Mouse (Mus musculus) midbrain, embryonic 14.5 days (tissue): ENCODE results near the gene Gm10260. TPM values are rescaled to one million over a fixed set of nuclear protein-coding genes. Genes with fewer than 3 reads are reported as not detected.

Experiments
- ATAC-seq: fragments of 200-750 bp; cut with Nextera tagmentation; 2 replicates; pipeline ENCODE4 v1.8.0; 2017; ENCODE audit warnings: moderate number of reproducible peaks, moderate library complexity; ENCODE audit not compliant: low FRiP score, low TSS enrichment
- DNase-seq: peaks from one replicate; pipeline ENCODE4 v3.0.0-alpha.2; 2015
- H3K27ac ChIP-seq: fragments of 300-500 bp; sonication (generic); replicated peaks from 2 replicates; pipeline ENCODE4 v1.5.1; 2014; ENCODE audit warnings: mild to moderate bottlenecking, low read depth, low read length, moderate library complexity
- H3K27me3 ChIP-seq: fragments of 300-500 bp; sonication (generic); 2 replicates; pipeline ENCODE4 v1.6.1; 2014; ENCODE audit warnings: low read length, control low read depth, mixed read lengths; ENCODE audit not compliant: control insufficient read depth, insufficient read depth
- H3K36me3 ChIP-seq: fragments of 300-500 bp; sonication (generic); 2 replicates; pipeline ENCODE4 v1.6.1; 2014; ENCODE audit warnings: low read length, control low read depth; ENCODE audit not compliant: control insufficient read depth, insufficient read depth
- H3K4me1 ChIP-seq: fragments of 300-500 bp; sonication (generic); 2 replicates; pipeline ENCODE4 v1.6.1; 2014; ENCODE audit warnings: mild to moderate bottlenecking, antibody characterized with exemption, low read length, control low read depth; ENCODE audit not compliant: control insufficient read depth, insufficient read depth
- H3K4me2 ChIP-seq: fragments of 300-500 bp; sonication (generic); 2 replicates; pipeline ENCODE4 v1.6.1; 2014; ENCODE audit warnings: mild to moderate bottlenecking, low read length, moderate library complexity
- H3K4me3 ChIP-seq: fragments of 300-500 bp; sonication (generic); replicated peaks from 2 replicates; pipeline ENCODE4 v1.5.1; 2014; ENCODE audit warnings: low read depth, low read length
- H3K9ac ChIP-seq: fragments of 300-500 bp; sonication (generic); replicated peaks from 2 replicates; pipeline ENCODE4 v1.6.1; 2014; ENCODE audit warnings: mild to moderate bottlenecking, low read length, moderate library complexity
- H3K9me3 ChIP-seq: fragments of 300-500 bp; sonication (generic); 2 replicates; pipeline ENCODE4 v1.6.1; 2016; ENCODE audit warnings: low read length, control low read depth, mixed read lengths; ENCODE audit not compliant: control insufficient read depth
- WGBS: fragments of 180-500 bp; shearing (Covaris S2); extraction: QIAGEN DNeasy Blood & Tissue Kit; methylation state at CpG from one replicate; pipeline ENCODE4 v1.1.7; 2014; 5-methylcytosine and 5-hydroxymethylcytosine counted together
- polyA plus RNA-seq: library from polyadenylated mRNA; unstranded; fragments of >200 nt; fragmentation: Nextera tagmentation; extraction: Ambion mirVana; gene quantifications from 2 replicates; pipeline ENCODE4 v1.2.1, GENCODE M21; 2014

The Gm10260 gene
- polyA plus RNA-seq, 1 experiment from 2014 or later, result not detected

GRCm38 (mm10) chr13:97776702-97777101 lies 16.3 kb upstream of the Gm10260 start:
- no peak overlapping the region for H3K27ac ChIP-seq
- no peaks in the 10 kb centered on the region for H3K36me3 ChIP-seq
- H3K4me1 ChIP-seq, result peaks cover 3% of the 10 kb centered on the region; the same call in 1 of the 2 replicates
- no peak overlapping the region for H3K4me2 ChIP-seq
- ATAC-seq (no peak), DNase-seq (peak; percentile 44)
- no peaks in the 10 kb centered on the region for H3K27me3 ChIP-seq
- H3K9me3 ChIP-seq, result no peaks in the 10 kb centered on the region
- no peak overlapping the region for H3K4me3 ChIP-seq
- no peak overlapping the region for H3K9ac ChIP-seq
- WGBS, result 72% methylated on average over 3 of the region's 3 CpGs

GRCm38 (mm10) chr13:97775907-97776306 lies 15.5 kb upstream of the Gm10260 start:
- Histone ChIP-seq H3K36me3 (no peaks in the 10 kb centered on the region), H3K4me2 (no peak overlapping the region), H3K9me3 (no peaks in the 10 kb centered on the region), H3K9ac (no peak overlapping the region), H3K27me3 (no peaks in the 10 kb centered on the region), H3K4me3 (no peak overlapping the region), H3K27ac (no peak overlapping the region), H3K4me1 (peaks cover 3% of the 10 kb centered on the region; the same call in 1 of the 2 replicates)
- ATAC-seq, result no peak
- 93% methylated on average over 8 of the region's 8 CpGs for WGBS
- no peak for DNase-seq

GRCm38 (mm10) chr13:97774740-97775425 lies 14.5 kb upstream of the Gm10260 start:
- Histone ChIP-seq H3K4me3 (no peak overlapping the region), H3K27me3 (no peaks in the 10 kb centered on the region), H3K4me1 (peaks cover 3% of the 10 kb centered on the region; the same call in 1 of the 2 replicates), H3K36me3 (no peaks in the 10 kb centered on the region), H3K27ac (peak overlapping the region; percentile 70), H3K9me3 (no peaks in the 10 kb centered on the region), H3K9ac (no peak overlapping the region), H3K4me2 (0 out of 2 replicates have a peak overlapping the region, but pooled peaks have one; percentile 1)
- ATAC-seq (peak; percentile 81; the same call in 1 of the 2 replicates), DNase-seq (peak; percentile 85)
- WGBS, result 21% methylated on average over 10 of the region's 10 CpGs

GRCm38 (mm10) chr13:97769205-97769604 lies 8.8 kb upstream of the Gm10260 start:
- 77% methylated on average over 3 of the region's 3 CpGs for WGBS
- ATAC-seq (no peak), DNase-seq (no peak)
- Histone ChIP-seq H3K4me1 (0 out of 2 replicates have a peak, but pooled peaks cover 12% of the 10 kb centered on the region), H3K4me3 (no peak overlapping the region), H3K36me3 (no peaks in the 10 kb centered on the region), H3K9ac (no peak overlapping the region), H3K27ac (no peak overlapping the region), H3K9me3 (no peaks in the 10 kb centered on the region), H3K4me2 (no peak overlapping the region), H3K27me3 (no peaks in the 10 kb centered on the region)

- ATAC-seq (no peak), DNase-seq (peak; percentile 13)
- no peaks in the 10 kb centered on the region for H3K27me3 ChIP-seq
- 0 out of 2 replicates have a peak overlapping the region, but pooled peaks have one; percentile 9 for H3K27ac ChIP-seq
- no peak overlapping the region for H3K9ac ChIP-seq
- H3K4me1 ChIP-seq, result peaks cover 14% of the 10 kb centered on the region; the same call in 1 of the 2 replicates
- 42% methylated on average over 3 of the region's 3 CpGs for whole genome bisulfite sequencing
- no peak overlapping the region for H3K4me3 ChIP-seq
- H3K36me3 ChIP-seq, result no peaks in the 10 kb centered on the region
- no peaks in the 10 kb centered on the region for H3K9me3 ChIP-seq
- no peak overlapping the region for H3K4me2 ChIP-seq
Observed at GRCm38 (mm10) chr13:97768803-97769202, 8.4 kb upstream of the Gm10260 start.

GRCm38 (mm10) chr13:97768046-97768682 lies 7.7 kb upstream of the Gm10260 start:
- DNase-seq (peak; percentile 44), ATAC-seq (no peak)
- H3K9me3 ChIP-seq, result no peaks in the 10 kb centered on the region
- 0 out of 2 replicates have a peak overlapping the region, but pooled peaks have one; percentile 9 for H3K27ac ChIP-seq
- no peaks in the 10 kb centered on the region for H3K27me3 ChIP-seq
- H3K4me3 ChIP-seq, result no peak overlapping the region
- no peaks in the 10 kb centered on the region for H3K36me3 ChIP-seq
- 59% methylated on average over 7 of the region's 7 CpGs for WGBS
- H3K4me2 ChIP-seq, result no peak overlapping the region
- no peak overlapping the region for H3K9ac ChIP-seq
- H3K4me1 ChIP-seq, result peaks cover 19% of the 10 kb centered on the region

- Histone ChIP-seq H3K4me2 (no peak overlapping the region), H3K4me3 (no peak overlapping the region)
- WGBS, result 83% methylated on average over 3 of the region's 3 CpGs
Observed at GRCm38 (mm10) chr13:97766600-97766999, 6.2 kb upstream of the Gm10260 start.

GRCm38 (mm10) chr13:97765913-97766312 lies 5.5 kb upstream of the Gm10260 start:
- WGBS, result 93% methylated on average over 2 of the region's 2 CpGs

More at GRCm38 (mm10) chr13:97766600-97766999, 6.2 kb upstream of the Gm10260 start:
- DNase-seq (no peak), ATAC-seq (no peak)
- Histone ChIP-seq H3K9me3 (no peaks in the 10 kb centered on the region), H3K4me1 (peaks cover 19% of the 10 kb centered on the region), H3K27ac (no peak overlapping the region), H3K9ac (no peak overlapping the region), H3K27me3 (no peaks in the 10 kb centered on the region), H3K36me3 (no peaks in the 10 kb centered on the region)

More at GRCm38 (mm10) chr13:97765913-97766312, 5.5 kb upstream of the Gm10260 start:
- Histone ChIP-seq H3K4me1 (peaks cover 19% of the 10 kb centered on the region), H3K27ac (no peak overlapping the region), H3K36me3 (no peaks in the 10 kb centered on the region), H3K9ac (no peak overlapping the region), H3K4me3 (no peak overlapping the region), H3K27me3 (no peaks in the 10 kb centered on the region), H3K9me3 (no peaks in the 10 kb centered on the region), H3K4me2 (no peak overlapping the region)
- DNase-seq (no peak), ATAC-seq (no peak)
